Mouse (Mus musculus) gastrocnemius, adult 18-20 months (tissue): ENCODE results near the gene Tbc1d8. TPM values are rescaled to one million over a fixed set of nuclear protein-coding genes. Genes with fewer than 3 reads are reported as not detected.
A peak's percentile ranks its signal among the peaks of the same experiment; 100 is the strongest.

Source experiments
- DNase-seq: peaks from one replicate; pipeline ENCODE4 v3.0.0; 2021; ENCODE audit warnings: low spot score
- long read RNA-seq, 2 experiments: library from polyadenylated mRNA; stranded (forward); transcript quantifications; one replicate each; pipeline ENCODE4 v2.0.0; 2021
- total RNA-seq, 2 experiments: library from RNA; stranded (reverse); gene quantifications; 2 replicates each; pipeline ENCODE4 v1.2.3; 2021

The Tbc1d8 gene
- total RNA-seq, result 1 to 10 TPM; 8.3 to 9.5 TPM
- long read RNA-seq, experiment 1, full-length matches to known transcripts, result 3 of 25 reads
- long read RNA-seq, experiment 1, partial matches to known transcripts, result 4 of 25 reads
- long read RNA-seq, experiment 1, other reads (novel, unspliced or antisense), result 18 of 25 reads
- long read RNA-seq, experiment 2, full-length matches to known transcripts, result 5 of 16 reads
- long read RNA-seq, experiment 2, partial matches to known transcripts, result 4 of 16 reads
- long read RNA-seq, experiment 2, other reads (novel, unspliced or antisense), result 7 of 16 reads

DNA sequence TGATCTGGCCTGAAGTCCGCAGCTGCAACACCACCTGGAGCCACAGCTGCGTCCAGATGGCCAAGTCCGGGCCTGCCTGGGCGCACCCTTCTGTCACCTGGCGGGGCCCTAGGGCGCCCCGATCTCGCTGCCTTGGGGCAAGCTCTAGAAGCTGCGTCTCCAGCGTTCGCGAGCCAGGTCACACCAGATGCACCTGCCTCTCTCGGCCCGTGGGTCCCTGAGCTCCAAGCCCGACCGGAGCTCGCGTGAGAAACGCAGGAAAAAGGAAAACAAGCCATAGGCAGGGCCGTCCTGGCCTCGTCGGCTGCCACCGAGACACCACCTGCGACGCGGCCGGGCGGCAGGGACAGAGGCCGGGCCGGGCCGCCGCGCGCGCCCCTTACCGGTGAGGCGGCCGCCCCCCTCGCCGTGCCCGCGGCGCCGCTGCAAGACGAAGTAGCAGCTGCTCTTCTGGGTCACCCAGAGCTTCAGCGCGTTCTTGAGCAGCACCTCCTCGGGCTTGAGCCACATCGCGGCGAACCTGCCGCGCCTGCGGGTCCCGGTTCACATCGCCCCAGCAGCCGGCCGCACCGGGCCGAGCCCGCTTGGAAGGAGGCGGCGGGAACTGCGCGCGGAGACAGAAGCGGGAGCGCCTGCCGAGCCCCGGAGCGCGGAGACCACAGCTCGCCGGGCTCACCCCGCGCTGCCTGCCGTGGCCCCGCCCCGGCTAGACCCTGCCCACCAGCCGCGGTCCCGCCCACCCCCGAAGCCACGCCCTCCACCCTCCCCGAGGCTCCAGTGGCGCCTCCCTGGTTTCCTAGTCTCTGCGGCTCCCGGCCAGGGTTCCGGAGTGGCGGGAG, at the start of gene Tbc1d8:
Gene Tbc1d8 (minus strand): TSS at position 699 of the 839 bp plus-strand sequence.
- peak; percentile 94 for DNase-seq

DNA sequence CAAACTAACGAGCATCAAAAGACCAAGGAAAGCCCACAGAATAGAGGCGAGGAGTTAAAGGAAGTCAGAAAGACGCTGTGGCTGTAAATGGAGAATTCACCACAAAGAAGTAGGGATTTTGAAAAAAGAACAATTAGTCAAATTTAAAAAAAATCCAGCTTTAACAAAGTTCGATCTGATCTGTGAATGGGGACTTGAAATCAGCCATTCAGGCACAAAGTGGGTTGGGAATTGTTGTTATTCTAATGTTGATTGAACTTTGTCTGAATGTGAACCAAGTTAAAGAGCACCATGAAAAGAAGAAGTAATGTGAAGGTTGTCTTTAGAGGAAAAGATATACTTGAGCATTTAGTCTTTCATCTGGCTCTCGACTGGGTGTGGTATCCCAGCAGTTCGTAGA, 49.8 kb upstream of the Tbc1d8 start:
- no peak for DNase-seq

DNA sequence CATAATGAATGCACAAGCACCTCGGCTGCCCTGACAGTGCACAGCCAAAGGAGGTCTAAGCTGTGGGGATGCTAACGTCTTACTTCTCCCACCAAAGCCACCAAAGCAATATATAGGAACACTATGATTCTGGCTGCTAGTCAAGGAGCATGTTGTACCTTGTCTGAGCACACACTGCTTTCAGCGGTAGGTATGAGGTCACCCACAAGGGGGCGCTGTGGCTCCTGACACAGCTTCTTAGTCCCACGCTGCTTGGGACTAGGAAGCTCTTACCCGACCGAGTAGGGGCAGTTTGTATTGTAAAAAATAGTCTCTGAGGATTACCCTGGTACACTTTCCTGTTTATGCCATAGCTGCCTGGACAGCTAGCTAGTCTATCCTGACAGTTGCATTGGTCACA, 48.9 kb upstream of the Tbc1d8 start:
- peak; percentile 70 for DNase-seq

DNA sequence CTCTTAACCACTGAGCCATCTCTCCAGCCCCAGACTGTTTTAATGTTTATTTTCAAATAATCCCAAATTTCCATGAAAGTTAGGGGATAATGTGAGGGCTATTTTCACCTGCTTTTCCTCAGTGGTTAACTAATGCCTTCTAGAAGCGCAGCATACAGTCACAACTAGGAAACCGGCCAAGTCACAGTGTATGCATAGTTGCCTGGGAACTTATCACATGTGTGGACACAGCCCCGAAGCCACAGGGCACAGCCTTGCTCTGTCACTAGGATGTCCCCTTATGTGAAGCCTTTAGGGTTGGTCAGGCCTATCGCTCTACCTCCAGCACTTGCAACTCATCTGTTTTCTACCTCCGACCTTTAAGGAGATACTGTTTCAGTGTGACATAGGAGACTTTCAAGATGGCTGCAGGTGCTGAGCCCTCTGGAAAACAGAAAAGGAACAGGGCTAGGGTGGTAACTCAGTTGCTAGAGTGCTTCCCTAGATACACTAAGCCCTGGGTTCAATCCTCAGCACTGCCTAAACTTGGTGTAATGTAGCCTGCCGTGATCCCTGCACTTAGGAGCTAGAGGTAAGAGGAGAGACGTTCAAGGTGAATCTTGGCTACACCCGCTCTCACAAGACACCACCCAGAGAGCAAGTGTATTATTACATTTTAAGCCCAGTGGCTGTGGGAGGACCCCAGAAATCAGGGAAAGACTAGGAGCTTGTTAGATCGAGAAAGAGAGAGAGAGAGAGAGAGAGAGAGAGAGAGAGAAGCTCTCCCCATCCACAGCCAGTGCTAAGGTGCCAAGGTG, 48.0 kb upstream of the Tbc1d8 start:
- DNase-seq, result no peak

DNA sequence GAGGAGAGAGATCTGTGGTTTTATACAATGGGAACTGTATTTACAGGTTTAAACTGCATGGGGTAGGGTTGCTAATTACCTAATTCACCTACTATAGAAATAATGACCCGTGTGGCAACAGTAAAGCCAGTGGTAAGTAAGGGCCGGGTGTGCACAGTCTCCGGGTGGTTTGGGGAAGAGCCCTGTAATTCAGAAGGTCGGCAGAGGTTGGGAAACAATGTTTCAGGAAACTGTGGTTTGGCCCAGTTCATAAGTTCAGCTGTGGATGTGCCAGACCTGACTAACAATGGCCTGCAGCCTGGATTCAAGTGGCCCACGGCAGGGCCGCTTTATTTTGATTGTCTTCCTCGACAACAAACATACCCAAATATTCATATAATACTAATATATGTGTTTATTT, 47.2 kb upstream of the Tbc1d8 start:
- DNase-seq, result no peak

DNA sequence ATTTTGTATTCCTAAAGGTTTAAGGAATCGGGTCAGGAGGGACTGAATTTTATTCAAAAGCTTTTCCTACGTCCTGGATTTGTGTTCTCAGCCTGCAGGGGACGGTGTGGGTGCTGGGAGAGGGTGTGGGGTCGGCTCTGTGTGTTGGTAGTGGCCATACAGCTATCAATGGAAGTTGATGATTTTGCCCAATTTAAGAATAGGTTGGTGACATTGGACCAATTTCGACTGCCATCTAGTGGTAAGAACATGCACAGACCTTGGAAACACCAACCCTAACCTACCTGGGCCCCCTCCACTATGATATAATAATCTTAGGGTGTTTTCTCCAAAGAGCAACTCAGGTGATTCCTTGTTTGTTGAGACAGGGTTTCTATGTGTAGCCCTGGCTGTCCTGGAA, 44.0 kb upstream of the Tbc1d8 start:
- DNase-seq, result peak; percentile 43

DNA sequence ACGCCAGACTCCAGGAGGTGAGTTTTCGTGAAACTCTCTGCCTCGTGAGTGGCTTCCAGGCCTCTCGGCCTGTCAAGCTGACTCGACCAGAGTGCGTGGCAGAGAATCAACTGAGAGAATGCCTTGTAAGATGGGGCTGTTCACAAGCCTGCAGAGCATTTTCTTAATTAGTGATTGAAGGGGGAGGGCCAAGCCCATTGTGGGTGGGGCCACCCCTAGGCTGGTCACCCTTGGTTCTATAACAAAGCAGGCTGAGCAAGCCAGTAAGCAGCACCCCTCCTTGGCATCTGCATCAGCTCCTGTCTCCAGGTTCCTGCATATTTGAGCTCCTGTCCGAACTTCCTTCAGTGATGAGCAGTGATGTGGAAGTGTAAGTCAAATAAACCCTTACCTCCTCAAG, 42.8 kb upstream of the Tbc1d8 start:
- no peak for DNase-seq

DNA sequence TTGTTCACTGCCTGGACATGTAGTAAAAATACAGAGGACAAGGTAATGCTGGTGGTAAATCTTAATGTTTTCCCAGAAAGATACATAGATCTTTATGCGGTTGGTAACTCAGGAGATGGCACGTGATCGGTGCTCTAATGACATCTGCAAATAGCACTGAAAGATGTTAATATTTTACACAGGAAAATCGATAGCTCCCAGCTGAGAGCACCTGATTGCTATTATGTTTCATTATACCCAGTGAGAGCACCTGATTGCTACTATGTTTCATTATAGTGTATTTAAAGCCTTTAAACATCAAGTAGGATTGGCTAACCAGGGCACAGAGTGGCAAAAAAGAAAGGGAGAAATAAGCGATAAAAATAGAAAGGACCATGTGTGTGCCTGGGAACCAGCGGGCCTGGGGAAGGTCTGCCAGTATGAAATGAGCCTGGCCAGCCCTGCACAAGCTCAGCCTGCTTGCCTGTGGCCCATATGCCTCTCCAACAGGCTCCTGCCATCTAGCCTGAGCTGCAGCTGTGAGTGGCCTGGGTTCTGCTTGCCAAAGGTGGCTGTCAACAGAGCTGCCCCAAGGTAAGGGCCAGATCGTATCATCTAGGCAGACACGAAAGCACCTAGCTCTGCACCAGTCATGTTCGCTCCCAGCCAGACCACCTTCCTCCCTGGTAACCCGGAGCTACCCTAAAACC, 36.9 kb upstream of the Tbc1d8 start:
- DNase-seq, result peak; percentile 72

DNA sequence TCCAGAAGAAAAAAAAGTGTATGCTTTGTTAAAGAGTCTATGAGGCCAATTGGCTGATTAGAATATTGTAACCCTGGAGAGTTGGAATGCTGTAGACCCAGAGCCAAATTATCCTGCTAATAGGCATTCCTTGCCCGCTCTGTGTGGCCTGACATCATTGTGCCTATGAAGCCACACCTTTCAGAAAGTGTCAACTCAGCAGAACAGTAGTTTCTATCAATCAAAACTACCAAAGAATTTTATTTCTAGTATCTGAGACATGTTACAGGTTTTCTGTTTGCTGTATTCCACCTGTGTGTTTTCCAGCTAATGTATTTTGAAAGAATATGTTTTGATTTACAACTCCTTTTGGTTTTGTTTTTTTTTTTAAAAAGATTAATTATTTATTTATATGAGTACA, 33.6 kb upstream of the Tbc1d8 start:
- no peak for DNase-seq

DNA sequence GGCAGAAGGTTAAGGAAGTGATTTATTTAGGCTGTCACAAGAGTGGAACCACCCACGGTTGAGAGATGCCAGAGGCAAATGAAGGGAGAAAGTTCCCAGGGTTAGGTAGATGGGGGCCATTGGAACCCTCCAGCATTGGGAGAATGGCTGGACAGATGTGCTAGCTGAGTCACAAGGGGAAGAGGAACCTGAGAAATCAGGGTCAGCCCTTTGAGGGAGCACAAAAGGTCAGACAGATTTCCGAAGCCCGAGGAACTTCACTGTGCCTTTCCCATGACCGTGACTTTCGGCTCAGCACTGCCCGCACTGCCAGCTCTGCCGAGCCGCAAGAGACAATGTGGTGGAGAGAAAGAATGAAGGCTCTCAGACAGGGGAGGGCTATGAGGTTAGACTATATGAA, 33.2 kb upstream of the Tbc1d8 start:
- DNase-seq, result no peak

DNA sequence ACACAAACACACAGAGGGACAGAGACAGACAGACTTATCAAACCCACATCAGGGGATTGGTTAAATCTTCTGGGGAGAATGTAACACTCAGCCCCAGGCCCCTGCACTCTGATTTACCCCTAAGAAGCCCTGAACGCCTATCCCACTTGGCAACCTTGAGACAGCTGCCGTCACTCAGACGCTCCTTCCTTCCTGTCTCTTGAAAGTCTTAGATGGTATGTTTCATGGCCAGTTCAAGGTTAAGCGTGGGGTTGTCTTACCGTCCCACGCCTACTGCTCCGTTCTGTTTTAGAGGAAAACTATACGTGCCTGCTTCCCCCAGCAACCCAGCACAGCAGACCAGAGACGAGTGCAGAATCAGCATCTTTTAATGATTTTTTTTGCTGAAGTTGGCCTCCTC, 27.0 kb upstream of the Tbc1d8 start:
- DNase-seq, result no peak

DNA sequence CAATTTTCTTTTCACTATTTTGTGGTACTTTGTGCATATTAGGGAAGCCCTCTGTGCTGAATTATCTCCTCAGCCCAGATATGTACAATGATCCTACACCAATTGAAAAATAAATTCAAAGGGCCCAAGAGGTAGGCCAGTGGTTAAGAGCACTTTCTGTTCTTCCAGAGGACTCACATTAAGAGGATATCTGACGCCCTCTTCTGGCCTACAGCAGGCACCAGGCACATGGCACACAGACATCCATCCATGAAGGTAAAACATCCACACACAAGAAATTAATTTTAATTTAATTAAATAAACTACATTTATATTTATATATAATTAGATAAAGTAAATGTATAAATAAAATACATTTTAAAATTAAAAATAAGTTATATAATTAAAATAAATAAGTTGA, 25.7 kb upstream of the Tbc1d8 start:
- DNase-seq, result peak; percentile 53

DNA sequence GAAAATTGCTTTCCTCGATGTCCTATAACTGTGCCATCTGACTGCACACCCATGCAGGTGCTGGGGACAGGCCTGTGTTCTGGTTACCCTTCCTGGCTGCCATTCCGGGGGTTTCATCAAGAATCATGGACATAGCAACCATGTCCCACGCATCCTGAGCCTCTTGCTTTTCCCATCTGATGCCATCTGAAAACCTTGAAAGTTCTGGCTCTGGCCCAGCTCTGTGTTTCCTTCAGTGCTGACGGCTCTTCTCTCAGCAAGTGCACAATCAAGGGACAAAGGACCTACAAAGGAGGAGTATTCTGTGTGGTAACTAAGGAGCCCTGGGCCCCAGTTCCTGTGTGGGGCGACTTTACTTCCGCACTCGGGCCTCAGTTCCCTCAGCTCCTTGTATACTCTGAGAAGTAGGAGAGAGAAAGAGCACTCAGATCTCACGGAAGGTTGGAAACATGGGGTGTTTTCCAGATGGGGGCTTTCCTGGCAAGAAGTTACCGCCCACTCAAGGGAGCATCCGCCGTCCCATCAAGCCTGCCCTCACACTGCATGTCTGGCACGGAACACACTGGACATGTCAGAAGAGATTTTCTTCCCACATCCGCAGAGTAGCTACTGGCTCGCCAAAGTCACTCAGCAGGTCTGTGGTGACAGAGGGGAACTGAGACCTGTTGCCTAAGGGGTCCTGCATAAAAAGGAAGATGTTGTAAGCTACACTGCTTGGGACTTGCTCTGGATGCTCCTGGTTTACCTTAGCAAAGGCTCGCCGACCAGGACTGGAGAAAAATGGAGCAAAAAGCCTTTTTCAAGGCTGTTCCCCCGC, 24.5 kb upstream of the Tbc1d8 start:
- no peak for DNase-seq

DNA sequence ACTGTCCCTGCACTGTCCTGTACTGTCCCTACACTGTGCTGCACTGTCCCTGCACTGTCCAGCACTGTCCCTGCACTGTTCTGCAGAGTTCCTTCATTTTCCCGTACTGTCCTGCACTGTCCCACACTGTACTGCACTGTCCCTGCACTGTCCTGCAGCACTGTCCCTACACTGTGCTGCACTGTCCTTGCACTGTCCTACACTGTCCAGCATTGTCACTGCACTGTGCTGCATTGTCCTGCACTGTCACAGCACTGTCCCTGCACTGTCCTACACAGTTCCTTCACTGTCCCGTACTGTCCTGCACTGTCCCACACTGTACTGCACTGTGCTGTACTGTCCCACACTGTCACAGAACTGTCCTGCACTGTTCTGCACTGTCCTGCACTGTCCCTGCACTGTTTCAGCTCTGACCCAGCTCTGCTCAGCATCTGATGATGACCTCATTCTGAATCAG, 21.0 kb upstream of the Tbc1d8 start:
- no peak for DNase-seq

DNA sequence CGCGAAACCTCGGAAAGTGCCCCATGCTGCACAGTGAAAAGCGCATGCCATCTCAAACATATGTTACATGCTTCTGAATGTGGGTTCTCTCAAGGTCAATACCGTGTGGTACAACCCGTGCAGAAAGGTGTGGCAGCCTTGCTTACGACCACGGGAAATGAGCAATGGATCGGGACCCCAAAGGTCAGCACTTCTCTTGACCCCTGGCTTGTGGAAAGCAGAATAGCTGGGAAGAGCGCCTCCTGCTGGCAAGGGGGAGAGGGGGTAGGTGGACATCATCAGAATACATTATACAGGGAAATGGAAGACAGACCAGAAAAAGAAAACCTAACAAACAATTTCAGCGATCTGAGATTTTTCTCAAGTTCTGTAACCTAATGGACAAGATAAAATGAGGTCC, 19.2 kb upstream of the Tbc1d8 start:
- DNase-seq, result no peak

DNA sequence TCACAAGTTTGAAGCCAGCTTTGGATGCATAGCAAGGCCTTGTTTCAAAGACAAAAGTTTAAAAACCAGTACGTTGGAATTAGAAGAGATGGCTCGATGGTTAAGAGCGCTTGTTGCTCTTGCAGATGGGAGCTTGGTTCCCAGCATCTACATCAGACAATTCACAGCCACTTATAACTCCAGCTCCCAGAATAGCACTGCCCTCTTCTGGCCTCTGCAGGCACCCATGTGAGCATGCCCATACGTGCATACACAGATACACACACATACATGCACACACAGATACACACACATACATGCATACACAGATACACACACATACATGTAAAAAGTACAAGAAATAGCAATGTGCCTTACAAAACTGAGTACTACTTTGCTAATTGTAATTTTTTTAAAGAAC, 18.4 kb upstream of the Tbc1d8 start:
- DNase-seq, result no peak

DNA sequence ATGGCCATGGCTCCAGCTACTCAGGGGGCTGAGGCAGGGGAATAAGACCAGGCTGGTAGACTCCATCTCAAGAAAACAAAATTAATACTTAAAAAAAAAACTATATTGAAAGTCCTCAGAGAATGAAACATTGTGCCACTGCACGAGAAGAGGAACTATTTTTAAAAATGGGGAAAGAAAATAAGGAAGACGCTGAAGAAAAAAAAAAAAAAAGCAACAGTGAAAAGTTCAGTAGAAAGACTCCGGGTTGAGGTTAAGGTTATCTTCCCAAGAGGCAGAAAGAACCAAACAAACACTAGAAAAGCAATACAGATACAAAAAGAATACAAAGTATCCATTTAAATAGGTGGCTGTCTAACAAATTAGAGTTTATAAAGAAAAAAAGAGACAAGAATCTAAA, 15.1 kb upstream of the Tbc1d8 start:
- no peak for DNase-seq

DNA sequence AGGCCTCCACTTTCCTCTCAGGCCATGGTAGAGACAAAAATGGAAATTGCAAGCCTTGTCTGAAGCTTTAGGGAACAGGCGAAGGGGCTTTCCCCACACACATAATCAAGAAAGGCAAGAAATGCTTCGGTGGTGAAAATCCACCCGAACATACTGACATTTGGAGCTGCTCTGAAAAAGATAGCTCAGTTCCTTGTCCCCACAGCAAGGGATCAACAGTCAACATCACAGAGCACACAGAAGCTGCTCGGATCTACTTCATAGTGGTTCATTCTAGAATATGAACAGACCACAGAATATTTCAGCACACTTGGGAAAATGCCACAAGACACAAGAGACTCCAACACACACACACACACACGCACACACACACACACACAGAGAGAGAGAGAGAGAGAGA, 14.6 kb upstream of the Tbc1d8 start:
- DNase-seq, result no peak

DNA sequence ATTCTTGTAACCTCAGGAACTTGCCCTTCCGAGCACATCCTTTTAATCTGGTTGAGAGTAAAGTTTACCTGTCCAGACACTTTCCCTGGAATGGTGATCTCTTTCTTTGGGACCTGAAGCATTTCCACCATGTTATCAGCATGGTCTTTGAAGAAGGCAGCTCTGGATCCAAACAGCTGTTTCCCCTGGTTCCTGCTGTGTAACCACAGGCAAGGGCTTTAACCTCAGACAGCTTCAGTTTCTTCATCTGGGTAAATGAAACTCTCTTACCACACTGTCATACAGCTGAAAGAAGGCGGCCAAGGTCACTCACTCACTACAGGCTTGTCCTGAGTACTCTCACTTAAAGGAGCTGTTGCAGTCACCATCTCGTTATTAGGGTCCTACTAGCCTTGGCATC, 8.8 kb upstream of the Tbc1d8 start:
- no peak for DNase-seq

DNA sequence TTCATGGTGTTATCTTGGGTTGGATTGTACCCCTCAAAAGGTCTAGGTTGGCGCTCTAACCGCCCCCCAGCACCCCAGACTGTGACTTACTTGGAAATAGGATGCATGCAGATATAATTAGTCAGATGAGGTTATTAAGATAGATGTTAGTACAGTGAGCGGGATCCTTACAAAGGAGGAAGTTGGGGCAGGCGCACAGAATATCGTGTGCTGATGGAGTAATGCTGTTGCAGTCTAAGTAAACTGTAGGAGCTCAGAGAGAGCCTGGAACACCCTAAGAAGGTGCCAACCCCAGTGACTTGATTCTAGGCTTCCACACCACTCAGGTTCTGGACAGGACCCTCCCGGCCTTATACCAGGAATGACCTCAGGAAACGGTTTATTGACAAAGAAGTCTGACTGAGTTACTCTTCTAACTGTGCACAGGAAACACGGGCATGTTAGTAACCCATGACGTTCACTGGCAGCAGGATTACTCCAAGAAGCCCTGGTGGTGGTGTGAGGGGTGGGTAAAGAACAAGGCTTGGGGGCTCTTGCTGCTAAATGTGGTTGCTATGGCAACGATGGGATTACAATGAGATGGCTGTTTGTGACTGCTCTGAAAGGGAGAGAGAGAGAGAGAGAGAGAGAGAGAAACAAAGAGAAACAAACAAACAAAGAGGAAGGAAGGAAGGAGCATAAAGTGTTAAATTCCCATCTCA, 3.7 kb upstream of the Tbc1d8 start:
- DNase-seq, result no peak
